Mouse (Mus musculus) cortical plate, adult 2 months (tissue): ENCODE results near the gene Fgfr2.

Experiments used
- CTCF ChIP-seq: fragments of 200-500 bp; IDR thresholded peaks from 2 replicates; pipeline ENCODE4 v1.5.1; 2011; ENCODE audit warnings: mild to moderate bottlenecking, control low read depth, low read length; ENCODE audit not compliant: insufficient read depth; ENCODE audit errors: extremely low read depth
- POLR2A ChIP-seq: fragments of 200-500 bp; IDR thresholded peaks from 2 replicates; pipeline ENCODE4 v1.6.1; 2011; ENCODE audit warnings: mild to moderate bottlenecking, low read length, control low read depth; ENCODE audit not compliant: insufficient read depth; ENCODE audit errors: extremely low read depth

- TF ChIP-seq CTCF (no peak), POLR2A (no peak)
Measured at GRCm38 (mm10) chr7:132765629-132766186, 357.4 kb downstream of the Fgfr2 start.
